Mouse (Mus musculus): ENCODE measurements at regions not wholly inside any gene's neighbourhood (a gene's known extent, or its start where the extent isn't known, plus 50 kb on each side); places are given as distances from the start of the nearest gene placed in this dataset.
A peak's percentile ranks its signal among the peaks of the same experiment; 100 is the strongest.

DNA sequence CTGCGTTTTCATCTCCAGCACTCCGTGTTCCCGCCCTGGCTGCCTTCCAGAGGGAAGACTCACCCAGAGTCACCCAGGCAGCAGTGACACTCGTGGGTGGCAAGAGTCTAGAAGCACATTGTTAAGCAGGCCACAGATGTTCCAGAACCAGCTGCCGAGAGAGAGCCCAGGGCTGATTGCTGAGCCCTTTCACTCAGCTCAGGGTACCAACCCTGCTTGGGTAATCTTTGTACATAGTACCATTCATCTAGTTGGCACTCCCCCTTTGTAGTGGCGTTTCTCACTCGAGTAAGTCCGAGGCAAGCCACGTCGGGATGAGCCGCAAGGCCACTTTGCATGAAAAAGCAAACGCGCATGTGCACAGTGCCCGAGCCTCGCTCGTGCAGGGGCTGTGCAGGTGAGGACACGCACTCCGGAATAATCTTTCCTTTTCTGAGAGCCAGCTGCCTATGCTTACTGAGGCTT lies 156.9 kb downstream of the Zfp281 start:
- DNase-seq (ENCODE audit: low spot score in 2 of 2) = peak in 1 of 2 experiments; percentile 19

DNA sequence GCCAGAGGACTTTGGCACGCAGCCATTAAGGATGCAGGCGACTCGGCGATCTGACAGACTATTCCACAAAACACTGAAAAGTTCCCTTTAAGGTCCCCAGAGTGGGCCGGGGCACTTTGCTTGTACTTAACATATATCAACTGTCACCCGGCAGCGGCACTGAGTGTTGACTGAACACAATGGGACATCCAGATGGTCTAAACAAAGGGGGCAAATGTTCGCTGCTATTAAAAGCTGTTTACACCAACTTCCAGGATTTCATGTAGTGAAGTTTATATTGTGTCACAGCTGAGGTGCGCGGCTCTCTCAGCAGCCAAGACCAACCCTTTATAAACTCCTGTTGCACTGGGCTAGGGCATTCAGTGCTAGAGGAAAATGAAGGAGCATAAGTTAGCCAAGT lies 157.6 kb downstream of the Zfp281 start:
- DNase-seq (ENCODE audit: low spot score in 2 of 2) = peak in 1 of 2 experiments; percentile 9

DNA sequence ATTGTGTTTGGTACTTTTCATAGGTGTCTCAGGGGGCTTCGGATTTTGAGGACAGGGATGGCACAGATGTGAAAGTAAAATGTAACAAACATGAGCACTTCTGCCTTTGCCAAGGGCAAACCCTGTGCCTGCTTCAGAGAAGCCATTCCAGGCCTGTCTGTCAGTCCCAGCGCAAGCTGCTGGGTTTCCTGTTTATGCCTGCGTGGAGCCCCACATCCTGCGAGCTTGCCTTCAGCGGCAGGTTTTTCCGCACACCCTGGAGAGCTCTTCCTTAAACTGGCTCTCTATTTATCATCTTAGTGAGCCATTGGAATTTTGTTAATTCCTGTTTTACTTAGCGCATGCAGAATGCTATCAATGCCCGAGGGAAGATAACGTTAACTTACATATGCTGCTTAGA lies 159.5 kb downstream of the Zfp281 start:
- DNase-seq (ENCODE audit: low spot score in 2 of 2) = no peak

DNA sequence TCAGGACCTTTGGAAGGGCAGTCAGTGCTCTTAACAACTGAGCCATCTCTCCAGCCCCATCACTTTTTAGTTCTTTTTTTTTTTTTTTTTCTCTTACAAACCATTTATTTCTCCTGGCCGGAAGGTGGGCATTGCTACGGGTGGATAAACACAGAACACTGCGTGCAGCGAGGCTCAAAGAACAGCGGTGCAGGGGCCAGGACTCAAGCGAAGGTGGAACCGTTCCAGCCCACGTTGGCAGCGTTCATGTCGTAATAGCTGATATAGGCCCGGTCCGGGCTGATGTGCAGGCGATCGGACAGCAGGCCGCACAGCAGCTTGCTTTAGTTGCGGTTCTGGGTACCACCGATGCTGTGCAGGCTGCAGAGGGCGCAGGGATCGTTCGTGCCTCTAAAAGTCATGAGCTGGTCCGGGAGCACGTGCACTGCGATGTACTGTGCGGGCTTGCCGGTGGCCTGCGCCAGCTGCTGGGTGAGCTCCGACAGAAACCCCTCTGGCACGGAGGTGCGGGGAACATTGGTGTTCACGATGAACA lies 164.3 kb downstream of the Zfp281 start:
- DNase-seq (ENCODE audit: low spot score in 2 of 2) = no peak

DNA sequence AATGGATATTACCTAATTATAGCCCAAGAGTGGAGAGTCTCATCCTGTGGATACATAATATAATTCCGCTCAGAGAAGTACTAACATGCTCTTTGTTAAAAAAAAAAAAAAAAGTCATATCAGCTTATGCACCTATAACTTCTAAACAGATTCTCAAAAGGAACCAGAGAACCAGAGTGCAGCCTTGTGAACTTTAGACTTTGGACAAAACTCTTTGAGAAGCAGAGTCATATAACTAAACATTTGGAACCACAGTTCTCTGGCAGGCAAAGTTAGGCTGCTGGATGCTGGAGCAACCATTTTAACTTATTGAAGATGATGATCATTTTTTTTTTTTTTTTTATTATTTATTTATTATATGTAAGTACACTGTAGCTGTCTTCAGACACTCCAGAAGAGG lies 166.9 kb downstream of the Zfp281 start:
- no peak for DNase-seq (ENCODE audit: low spot score in 2 of 2)

Small RNAs in the stretch of these regions (microRNA-seq; reads per million reads assigned to microRNA genes)
- gene Gm22132 = 0 reads per million in 2 experiments
